Mouse (Mus musculus): ENCODE results near the gene Auts2.

Gene Auts2

GRCm38 (mm10) chr5:131749211-131749610 lies 793.9 kb downstream of the Auts2 start:
- DNase-seq (ENCODE audit: low spot score in 2 of 2), result no peak

DNA sequence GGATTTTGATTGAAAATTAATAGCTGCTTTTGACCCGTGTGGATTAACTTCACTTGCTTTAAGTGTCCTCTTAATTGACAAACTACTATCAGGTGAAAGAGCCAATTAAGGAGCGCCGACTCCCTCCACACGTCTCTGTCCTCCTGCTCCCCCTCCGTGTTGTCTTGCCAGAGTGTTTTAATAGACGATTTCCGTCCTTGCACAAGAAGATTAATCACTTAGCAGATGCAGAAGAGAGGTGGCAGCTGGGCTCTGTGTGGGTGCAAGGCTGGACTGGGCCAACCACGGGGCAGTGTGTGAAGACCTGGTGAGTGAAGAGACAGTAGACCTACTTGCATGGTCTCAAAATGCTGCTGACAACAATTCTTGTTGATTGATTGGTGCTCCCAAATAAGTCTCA lies 800.1 kb downstream of the Auts2 start:
- DNase-seq (ENCODE audit: low spot score in 2 of 2), result no peak

GRCm38 (mm10) chr5:131737476-131737875 lies 805.7 kb downstream of the Auts2 start:
- no peak for DNase-seq (ENCODE audit: low spot score in 2 of 2)

DNA sequence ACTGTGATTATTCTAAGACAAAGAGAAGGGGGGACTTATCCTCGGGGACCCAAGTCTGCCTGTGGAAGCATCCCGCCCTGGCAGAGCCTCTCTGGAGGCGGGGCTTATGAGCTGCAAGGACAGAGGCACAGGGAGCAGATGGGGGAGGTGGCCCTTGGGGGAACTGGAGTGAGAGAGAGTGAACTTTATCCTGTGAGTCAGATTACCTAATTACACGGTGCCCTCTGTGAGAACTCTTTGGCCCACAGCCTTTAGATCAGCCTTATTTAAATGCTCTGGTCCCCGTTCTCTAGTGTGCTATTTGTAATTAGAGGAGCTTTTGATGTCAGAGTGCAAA lies 809.9 kb downstream of the Auts2 start:
- no peak for DNase-seq (ENCODE audit: low spot score in 2 of 2)

DNA sequence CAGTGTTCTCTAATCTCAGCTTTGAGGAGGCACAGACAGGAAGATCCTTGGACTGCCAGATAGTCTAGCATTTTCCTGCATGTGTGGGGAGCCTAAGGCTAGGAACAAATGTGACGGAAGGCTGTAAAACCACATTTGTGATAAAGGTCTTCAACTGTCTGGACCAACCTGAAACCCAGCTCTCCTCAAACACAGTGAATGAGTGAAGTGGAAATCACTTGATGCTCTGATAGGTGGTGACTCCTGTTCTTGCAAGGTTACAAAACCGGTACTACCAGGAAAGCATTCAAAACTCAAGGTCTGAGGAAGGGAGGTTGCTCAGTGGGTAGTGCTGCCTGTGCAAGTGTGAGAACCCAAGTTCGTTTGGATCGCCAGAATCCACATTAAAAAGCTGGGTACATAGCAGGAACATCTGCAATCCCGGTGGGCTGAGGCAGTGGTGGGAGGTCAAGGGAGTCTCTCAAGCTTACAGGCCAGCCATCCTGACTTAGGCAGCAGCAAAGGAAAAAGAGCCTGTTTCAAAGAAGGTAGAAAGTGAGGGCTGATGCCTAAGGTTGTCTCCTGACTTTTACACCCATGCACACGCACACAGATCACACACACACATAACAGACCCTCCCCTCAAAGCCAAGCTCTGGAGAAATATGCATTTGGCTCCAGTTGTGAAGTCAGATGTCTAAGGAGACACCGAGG lies 810.4 kb downstream of the Auts2 start:
- no peak for DNase-seq (ENCODE audit: low spot score in 2 of 2)

- no peak for DNase-seq (ENCODE audit: low spot score in 2 of 2)
These were observed 813.7 kb downstream of the Auts2 start for GRCm38 (mm10) chr5:131729456-131729855.

DNA sequence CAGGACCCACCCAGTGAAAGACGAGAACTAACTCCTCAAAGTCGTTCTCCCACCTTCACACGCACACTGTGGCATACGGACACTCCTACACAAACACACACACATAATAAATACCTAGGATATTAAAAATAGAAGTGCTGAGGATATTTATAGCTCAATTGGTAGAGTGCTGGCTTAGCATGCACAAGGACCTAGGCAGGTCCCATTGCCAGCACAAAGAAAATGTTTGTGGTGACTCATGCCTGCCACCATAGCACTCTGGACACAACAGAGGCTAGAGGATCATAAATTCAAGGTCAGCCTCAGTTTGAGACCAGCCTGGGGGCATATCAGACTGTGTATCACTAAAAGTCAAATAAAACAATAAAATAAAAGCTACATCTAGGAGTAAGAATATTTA lies 815.2 kb downstream of the Auts2 start:
- DNase-seq (ENCODE audit: low spot score in 2 of 2), result no peak

- DNase-seq (ENCODE audit: low spot score in 2 of 2), result no peak
These were observed 818.6 kb downstream of the Auts2 start for GRCm38 (mm10) chr5:131724508-131724907.

DNA sequence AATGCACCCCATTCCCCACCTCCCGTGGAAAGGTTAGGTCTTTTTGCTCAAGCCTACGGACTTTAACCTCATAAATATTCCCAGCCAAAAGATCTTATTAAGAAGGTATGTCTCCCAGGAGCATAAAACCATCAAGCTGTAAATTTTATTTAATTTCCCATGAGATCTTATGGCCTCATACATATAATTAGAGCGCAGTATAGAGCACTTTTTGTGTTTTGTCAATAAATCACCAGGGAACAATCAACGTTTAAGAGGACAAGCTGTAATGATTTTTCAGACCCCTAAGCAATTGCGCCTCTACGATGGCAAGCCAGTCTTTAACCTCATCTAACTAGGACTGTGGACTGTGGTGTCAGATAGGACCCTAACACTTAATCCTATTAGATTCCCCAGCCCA lies 820.4 kb downstream of the Auts2 start:
- no peak for DNase-seq (ENCODE audit: low spot score in 2 of 2)

- no peak for DNase-seq (ENCODE audit: low spot score in 2 of 2)
These were observed 820.8 kb downstream of the Auts2 start for GRCm38 (mm10) chr5:131722361-131722760.

DNA sequence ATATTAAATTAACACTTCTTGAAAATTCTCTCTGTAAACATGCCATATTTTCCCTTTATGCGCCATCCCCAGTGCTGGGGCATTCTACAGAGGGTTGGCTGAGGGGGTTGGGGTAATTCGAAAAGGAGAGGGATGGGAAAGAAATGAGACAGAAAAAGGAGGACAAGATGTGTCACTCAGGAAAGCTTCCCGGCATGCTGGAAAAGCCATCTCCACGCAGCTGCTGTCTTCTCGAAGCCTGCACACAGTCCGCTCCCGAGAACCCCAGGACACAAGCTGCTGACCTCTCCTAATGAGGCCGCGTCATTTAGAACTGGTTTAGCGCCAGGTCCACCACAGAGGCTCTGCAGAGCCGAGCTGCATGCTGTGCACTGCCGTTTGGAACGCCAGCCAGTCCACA lies 825.1 kb downstream of the Auts2 start:
- DNase-seq (ENCODE audit: low spot score in 2 of 2), result no peak

GRCm38 (mm10) chr5:131717359-131717965 lies 825.7 kb downstream of the Auts2 start:
- DNase-seq (ENCODE audit: low spot score in 2 of 2), result no peak

GRCm38 (mm10) chr5:131714979-131715378 lies 828.2 kb downstream of the Auts2 start:
- no peak for DNase-seq (ENCODE audit: low spot score in 2 of 2)

DNA sequence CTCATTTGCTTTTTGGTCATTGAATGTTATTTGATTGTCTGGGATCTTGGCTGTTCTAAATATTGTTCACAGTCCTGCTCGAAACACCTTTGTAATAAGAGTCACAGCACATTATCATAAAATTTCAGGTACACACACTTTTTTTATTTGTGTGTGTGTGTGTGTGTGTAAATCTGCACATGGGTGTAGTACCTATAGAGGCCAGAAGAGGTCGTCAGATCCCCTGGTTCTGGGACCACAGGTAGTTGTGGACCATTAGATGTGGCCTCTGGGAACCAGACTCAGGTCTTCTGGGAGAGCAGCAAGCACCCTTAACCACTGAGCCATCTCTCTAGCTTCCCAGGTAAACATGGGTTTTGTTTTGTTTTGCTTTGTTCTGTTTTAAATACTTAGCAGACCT lies 830.7 kb downstream of the Auts2 start:
- DNase-seq (ENCODE audit: low spot score in 2 of 2), result no peak

DNA sequence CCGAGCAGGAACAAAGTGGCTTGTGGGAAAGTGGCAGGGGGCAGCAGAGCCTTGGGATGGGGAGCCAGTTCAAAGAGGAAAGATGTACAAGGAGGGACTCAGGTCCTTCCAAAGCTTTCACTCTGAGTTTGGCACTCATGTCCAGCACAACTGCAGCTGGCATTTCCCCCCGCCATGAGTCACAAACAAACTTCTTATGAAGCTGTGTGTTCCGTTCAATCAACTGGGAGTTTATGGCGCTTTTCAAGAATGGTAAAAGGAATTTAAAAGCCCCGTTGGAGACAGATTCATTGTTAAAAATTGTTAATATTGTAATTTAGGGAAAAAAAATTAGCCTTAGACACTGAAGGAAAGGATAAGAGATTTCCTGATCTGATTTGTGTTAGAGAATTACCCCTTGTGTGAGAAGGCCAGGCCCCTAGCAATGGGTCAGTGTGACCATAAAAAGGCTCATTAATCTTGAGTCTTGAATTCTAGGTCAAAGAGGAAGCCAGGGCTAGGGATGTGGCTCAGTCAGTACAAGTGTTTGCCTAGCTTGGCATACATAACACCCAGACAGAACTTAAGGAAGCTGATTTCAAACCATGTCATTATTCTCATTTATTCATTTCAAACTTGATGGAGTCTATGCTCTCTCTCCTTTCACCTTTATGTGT lies 831.5 kb downstream of the Auts2 start:
- no peak for DNase-seq (ENCODE audit: low spot score in 2 of 2)

DNA sequence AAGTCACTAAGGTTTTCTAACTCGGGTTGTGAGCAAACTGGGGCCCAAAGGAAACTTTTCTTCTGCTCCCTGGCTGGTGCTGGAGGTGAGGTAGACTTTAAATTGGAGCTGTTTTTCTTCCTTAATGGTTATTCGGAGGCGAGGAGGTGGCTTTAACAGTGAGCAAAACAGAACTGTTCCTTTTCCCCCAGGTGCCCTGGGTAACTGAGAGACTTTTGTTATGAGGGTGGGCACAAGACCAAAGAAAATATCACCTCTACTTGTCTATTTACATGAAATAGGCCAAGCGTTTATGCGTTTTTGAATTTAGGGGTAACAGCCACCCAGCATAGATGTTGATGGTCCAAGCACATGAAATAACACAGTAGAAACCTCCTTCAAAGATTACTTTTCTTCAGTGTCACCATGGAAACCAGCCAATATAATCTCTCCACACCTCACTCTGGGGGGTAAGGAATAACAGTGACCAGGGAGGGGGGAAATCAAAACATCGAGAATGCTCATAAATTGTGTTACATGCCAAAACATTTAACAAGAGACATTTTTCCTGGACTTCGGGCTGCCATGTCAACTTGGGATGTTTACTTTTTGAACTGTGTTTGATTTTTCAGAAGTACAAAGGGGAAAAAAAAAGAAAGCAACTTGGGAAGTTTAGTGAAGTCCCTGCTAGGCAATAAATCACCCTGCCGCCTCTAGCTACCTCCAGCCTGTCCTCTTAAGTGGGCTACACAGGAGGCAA lies 832.2 kb downstream of the Auts2 start:
- no peak for DNase-seq (ENCODE audit: low spot score in 2 of 2)

GRCm38 (mm10) chr5:131707471-131707870 lies 835.7 kb downstream of the Auts2 start:
- no peak for DNase-seq (ENCODE audit: low spot score in 2 of 2)

- no peak for DNase-seq (ENCODE audit: low spot score in 2 of 2)
These were observed 839.4 kb downstream of the Auts2 start for GRCm38 (mm10) chr5:131703729-131704128.

- no peak for DNase-seq (ENCODE audit: low spot score in 2 of 2)
These were observed 840.2 kb downstream of the Auts2 start for GRCm38 (mm10) chr5:131702840-131703392.

- DNase-seq (ENCODE audit: low spot score in 2 of 2), result no peak
These were observed 844.2 kb downstream of the Auts2 start for GRCm38 (mm10) chr5:131698900-131699299.

- DNase-seq (ENCODE audit: low spot score in 2 of 2), result no peak
These were observed 852.4 kb downstream of the Auts2 start for GRCm38 (mm10) chr5:131690781-131691180.

DNA sequence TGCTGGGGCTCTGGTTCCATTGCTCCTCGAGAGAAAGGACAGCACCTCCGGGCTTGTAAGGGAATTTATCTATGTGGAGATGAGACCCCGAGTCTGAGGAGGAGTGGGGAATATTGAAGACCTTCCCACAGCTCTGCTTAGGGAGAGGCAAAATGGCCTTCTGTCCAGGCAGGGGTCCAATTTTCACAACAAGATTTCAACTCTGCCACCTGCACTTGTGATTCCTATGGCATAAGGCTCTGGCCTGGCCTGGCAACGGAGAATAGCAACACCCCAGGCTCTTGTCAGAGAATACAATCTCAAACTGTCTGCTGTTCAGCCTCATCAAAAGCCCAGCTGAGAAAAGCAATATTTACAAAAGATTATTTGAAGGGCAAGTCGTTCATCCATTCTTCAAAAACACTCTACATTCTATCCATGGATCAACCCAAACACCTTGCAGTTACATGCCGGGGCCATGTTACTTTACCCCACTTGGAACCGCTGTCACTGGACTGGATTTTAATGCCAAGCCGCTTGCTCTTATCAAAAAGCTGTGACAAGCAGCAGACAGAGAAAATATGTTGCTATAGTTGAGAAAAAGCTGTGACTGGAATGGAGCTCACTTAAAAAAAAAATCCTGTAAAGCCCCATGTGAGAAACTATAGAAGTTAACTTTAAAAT lies 856.1 kb downstream of the Auts2 start:
- DNase-seq (ENCODE audit: low spot score in 2 of 2), result no peak
